Mouse (Mus musculus): ENCODE data around the gene Sat1.
"Not testable (repeated sequence)": the region's sequence is repeated elsewhere in the genome, so short reads cannot be mapped to it uniquely, and the experiment has no call there.

Gene Sat1

DNA sequence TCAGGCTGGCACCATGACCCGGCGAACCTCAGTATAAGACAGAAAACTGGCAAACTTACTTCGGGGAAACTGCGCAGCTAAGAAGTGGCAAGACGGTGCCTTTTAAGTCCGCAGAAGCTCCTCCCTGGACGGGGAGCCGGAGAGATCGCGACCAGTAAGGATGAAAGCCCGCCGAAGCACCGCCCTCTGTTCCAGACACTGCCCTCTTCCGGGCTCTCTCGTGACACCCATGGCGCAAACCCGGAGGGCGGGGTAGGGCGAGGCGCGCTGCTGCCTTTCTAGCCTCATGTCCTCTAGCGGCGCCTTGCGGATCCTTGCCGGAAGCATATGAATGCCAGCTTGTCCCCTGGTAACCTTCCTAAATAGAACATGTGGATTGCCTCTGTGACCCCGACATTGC, at the start of gene Sat1:
Gene Sat1 (minus strand): TSS at position 179 of the 400 bp plus-strand sequence.
- peak; percentile 89 to 92 for DNase-seq

DNA sequence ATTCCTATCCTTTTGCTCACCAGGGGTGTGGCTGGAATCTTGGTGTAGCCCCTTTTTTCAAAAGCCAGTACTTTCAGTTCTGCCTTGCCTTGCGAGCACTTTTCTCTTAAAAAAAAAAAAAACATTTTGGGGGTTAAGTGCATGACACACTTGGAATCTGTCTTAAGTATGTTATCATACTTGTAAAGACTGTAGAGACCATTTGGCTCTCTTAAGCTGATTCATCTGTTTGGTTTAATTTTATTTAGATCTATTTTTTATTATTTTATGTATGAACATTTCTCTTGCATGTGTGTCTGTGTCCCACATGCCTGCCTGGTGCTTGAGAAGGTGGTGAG, 46.6 kb upstream of the Sat1 start:
- DNase-seq: no peak

GRCm38 (mm10) chrX:155262235-155262914, 46.1 kb upstream of the Sat1 start, which contains the start of gene Acot9:
Gene Acot9, plus strand, starts transcription at chrX:155262443.
- DNase-seq: peak; percentile 90 to 93

- DNase-seq: no peak
These were observed 40.6 kb upstream of the Sat1 start for GRCm38 (mm10) chrX:155256856-155257255.

DNA sequence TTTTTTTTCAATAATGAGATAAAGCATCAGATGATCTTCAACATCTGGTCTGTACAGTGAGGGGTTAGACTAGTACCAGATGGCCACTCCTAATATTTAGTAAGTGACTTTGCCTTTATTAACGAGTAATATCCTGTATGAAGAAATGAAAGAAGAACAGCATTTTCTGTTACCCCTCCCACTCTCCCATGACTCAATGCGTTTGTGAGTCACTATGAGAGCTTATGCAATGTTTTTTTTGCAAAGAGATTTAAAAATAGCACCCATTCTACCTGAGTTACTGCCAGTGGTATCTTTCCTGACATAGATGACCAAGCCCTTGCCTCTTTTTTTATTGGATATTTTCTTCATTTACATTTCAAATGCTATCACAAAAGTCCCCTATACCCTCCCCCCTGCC, 2.0 kb upstream of the Sat1 start:
- no peak for DNase-seq

DNA sequence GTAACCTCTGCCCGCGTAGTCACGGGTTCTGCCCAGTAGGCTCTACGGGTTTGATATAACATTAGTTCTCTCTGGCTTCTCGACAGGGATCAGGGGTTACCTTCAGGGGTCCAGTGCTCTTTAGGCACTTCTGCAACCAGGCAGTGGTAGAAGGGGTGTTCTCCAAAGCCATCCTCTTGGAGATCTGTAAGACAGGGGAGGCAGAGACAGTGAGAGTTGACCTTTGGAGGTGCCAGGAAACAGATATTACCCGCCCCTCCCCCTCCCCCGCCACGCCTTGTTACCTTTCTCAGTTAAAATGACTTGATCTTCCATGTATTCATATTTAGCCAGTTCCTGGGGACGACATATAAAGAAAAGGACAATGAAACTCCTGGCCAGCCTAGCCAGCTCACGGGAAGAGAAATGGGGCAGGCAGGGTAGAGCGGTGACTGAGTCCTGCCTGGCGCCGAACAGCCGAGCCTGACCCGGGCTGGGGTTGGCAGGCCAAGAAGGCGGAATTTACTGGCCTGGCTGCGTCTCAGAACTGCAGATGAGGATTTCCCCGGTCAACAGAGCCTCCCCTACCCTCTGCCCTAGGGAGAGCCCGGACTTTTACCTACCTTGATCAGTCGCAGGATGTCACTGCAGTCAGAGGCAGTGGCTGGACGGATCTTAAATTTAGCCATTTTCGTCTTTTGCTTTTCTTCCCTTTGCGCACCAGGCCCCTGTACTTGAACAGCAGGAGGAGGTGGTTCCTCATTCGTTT, 574 bp downstream of the Sat1 start:
- DNase-seq: peak; percentile 23 to 28

DNA sequence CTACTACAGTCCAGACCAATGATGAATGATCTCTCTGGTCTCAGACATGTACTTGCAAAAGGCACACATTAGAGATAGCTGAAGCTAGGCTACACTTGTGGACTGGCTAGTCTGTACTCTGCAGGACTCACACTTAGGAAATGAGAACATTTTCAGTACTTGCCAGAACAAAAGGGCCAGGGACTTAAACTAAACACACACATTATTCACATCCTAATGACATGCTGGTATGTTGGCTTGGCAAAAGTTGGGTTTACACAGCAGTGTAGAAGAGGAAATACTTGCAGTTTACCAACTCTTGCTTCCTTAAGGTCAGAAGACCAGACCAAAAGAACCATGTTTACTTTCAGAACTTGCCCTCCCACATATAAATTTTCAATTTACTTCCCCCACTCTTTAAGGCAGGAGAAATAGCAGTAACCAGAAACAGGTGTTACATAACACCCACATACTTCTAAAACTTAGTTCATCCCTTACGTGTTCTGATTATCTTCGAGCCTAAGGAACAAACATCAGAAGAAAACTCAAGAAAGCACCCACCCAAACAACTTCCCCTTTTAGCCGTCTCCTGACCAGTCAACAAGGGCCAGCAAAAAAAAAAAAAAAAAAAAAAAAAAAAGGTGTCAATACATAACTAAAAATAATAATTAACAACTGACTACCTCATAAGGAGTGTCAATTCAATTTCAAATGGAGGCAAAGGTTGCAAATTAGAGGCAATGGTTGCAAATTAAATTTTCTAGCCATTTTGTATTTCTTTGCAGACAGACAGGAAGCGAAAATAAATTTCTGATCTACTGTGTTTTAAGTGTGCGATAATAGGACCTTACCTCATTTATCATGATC, 1.7 kb downstream of the Sat1 start:
- DNase-seq: no peak

DNA sequence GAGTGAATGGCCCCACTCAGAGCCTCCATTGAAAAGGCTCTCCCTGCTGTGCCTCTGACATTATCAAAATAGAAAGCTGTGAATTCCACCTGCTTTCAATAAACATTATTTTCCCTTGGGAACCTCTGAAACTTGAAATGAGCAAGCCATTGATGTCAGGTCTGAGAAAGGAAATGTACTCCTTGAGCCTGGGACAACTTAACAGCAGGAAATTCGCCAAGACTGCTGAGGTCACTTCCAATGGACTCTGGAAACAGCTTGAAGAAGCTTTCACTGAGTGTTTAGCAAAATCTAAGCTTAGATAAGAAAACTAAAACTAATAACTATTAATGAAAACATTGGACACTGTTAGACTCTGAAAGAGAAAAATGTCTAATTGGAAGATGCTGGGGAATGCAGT, 7.6 kb downstream of the Sat1 start:
- DNase-seq: no peak

DNA sequence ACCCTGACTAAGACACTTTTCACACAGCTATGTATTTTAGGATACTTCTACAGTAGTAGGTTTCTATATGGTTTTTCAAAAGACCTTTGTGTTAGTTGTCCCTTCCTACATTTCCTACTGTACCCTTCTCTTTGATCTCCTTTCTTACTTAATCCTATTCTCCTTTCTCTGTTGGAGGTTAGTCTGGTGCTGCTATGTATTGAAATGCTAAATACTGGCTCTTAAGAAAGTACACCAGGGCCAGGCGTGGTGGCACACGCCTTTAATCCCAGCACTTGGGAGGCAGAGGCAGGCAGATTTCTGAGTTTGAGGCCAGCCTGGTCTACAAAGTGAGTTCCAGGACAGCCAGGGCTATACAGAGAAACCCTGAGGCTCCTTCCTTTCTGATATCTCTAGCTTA, 10.8 kb downstream of the Sat1 start:
- not testable (repeated sequence) for DNase-seq

- no peak for DNase-seq
These were observed 13.6 kb downstream of the Sat1 start for GRCm38 (mm10) chrX:155202406-155203305.

GRCm38 (mm10) chrX:155201799-155202198, 14.4 kb downstream of the Sat1 start:
- DNase-seq: no peak

DNA sequence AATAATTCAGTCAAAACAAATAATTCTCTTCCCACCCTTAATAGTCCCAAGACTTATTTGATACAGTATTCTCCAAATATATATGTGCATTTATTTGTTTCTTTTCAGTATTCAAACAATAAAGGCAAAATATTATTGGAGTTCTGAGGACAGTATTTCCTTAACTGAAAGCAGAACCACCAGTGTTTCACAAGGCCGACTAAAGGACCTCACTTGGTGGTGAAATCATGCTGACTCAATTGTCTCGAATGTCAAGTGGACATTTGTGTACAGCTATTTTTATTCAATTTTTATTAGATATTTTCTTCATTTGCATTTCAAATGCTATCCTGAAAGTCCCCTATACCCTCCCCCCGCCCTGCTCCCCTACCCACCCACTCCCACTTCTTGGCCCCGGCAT, 21.3 kb downstream of the Sat1 start:
- DNase-seq: no peak

DNA sequence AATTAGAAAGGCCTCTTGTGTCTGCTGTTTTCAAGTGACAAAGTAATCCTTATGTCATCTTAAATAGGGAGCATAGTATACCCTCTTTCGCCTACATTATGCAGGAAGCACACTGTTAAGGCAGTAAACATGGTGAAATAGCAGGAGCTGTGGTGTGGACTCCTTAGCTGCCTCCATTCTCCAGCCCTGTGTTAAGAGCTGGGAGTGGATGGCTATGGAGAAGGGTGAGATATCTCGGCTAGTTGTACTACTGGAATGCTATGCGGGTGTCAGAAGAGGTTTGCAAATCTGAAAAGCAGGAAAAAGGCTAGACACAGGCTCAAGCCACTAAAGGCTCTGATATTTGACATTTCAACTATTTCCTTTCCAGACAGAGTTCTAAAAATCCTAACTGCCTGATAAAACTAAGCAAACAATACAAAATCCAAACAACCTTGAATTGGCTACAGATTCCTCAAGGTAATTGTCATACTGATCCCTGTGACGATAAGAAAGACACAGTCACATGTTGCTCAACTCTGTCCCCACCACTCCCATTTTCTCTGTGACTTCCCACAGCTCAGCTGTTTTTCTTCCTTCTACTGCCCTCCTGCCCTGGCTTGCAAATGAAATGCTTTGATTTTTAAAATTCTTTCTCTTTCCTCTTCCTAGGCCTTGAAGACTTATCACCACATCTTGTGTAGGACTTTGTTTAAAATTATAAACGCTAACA, 22.4 kb downstream of the Sat1 start:
- DNase-seq: no peak

DNA sequence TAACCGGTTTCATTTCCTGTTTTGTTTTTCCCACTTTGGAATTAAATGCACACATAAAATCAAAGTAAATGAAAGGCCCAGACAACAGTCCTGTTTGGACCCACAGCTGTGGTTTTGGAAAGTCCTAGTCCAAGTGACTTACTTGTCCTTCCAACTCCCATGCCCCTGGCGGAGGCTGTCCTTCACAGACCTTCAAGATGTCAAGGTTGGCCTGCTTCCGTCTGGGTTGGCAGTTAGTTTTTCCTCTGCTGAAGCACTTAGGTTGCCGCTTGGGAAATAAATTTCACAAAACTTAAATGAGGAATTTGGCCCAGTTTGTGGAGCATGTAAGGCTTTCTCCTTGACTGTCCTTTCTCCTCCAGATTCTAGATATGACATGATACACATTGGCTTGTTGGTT, 24.3 kb downstream of the Sat1 start:
- DNase-seq: no peak

- no peak for DNase-seq
These were observed 38.6 kb downstream of the Sat1 start for GRCm38 (mm10) chrX:155177640-155178039.

DNA sequence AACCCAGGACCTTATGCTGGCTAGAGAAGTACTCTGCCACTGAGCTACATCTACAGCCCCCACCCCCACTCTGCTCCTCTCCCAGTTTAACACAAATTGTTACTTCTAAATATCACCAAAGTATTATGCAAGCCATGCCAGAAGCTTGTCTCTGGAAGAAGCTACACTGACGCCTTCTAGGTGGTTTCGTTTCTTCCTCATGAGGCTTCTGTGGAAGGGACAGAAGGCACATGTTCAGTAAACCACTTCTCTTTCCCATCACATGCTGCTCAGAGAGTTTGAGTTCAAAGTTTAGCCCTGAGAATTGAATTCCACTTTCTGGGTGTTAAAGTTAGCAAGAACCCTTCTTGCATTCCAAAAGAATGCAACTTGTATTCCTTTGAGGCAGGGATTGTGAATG, 39.0 kb downstream of the Sat1 start:
- DNase-seq: no peak

DNA sequence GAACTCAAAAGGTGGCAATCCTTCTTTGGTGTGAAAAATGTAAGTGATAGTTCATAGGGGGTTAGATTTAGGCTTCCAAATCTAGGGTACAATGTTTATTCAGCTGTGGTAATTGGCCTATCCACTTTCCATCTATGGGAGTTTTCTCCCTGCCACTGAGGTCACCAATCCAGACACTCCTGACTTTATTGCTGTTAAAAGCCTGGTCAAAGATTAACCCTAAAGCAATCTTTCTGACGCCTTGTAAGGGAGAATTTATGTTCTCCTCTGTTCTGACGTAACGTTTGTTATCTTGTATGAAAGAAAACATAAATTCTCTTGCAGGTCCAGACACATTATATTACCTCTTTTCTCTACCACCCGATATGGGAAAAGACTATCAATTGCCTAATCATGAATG, 40.7 kb downstream of the Sat1 start:
- no peak for DNase-seq

- DNase-seq: no peak
These were observed 43.9 kb downstream of the Sat1 start for GRCm38 (mm10) chrX:155172310-155172709.

GRCm38 (mm10) chrX:155171754-155172153, 44.5 kb downstream of the Sat1 start:
- no peak for DNase-seq

DNA sequence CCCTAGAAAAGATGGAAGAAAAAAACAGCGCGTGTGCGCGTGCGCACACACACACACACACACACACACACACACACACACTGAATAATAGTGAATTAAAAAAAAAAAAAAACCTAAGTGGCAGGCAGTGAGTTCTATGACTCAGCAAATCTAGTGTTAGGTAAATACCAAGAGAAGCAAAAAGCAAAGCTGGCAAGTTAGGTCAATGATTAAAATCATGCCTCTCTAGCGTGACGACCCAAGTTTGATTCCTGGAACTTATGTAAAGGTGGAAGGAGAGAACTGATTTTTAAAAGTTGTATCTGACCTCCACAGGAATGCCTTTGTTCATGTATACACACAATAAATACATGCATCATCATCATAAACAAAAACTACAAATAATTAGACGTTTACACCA, 46.4 kb downstream of the Sat1 start:
- no peak for DNase-seq

- no peak for DNase-seq
These were observed 48.6 kb downstream of the Sat1 start for GRCm38 (mm10) chrX:155167667-155168066.

- no peak for DNase-seq
These were observed 49.9 kb downstream of the Sat1 start for GRCm38 (mm10) chrX:155166313-155166712.
